Mouse (Mus musculus) urinary bladder, adult 2 months (tissue): ENCODE results near the gene Olfr433. TPM values are rescaled to one million over a fixed set of nuclear protein-coding genes. Genes with fewer than 3 reads are reported as not detected.

Experiments used
- polyA plus RNA-seq: library from polyadenylated mRNA; depleted of rRNA; stranded (reverse); fragments of >200 nt; gene quantifications from 2 replicates; pipeline ENCODE4 v1.2.3, GENCODE M21; 2012; rRNA removed

Olfr433 gene
- polyA plus RNA-seq, 1 experiment: 0.08 TPM

Other genes starting within 250 kb of the Olfr433 start
- gene Ifi211, start 127.7 kb upstream of the Olfr433 start, polyA plus RNA-seq: 6.8 and 6.9 TPM in 2 replicates
- 23.0 and 26.2 TPM in 2 replicates for gene Mndal, start 98.2 kb upstream of the Olfr433 start, polyA plus RNA-seq
- gene Ifi203, start 98.0 kb upstream of the Olfr433 start, polyA plus RNA-seq: 10.7 and 13.5 TPM in 2 replicates
- gene Ifi202b, start 58.0 kb upstream of the Olfr433 start, polyA plus RNA-seq: not detected in 2 replicates
- gene Ifi205, start 8.9 kb upstream of the Olfr433 start, polyA plus RNA-seq: 5.7 and 7.0 TPM in 2 replicates
- not detected in 2 replicates for gene Olfr432, start 8.5 kb downstream of the Olfr433 start, polyA plus RNA-seq
- not detected in 2 replicates for gene Olfr430, start 25.9 kb downstream of the Olfr433 start, polyA plus RNA-seq
- not detected in 2 replicates for gene Olfr429, start 43.6 kb downstream of the Olfr433 start, polyA plus RNA-seq
- not detected in 2 replicates for gene Olfr427, start 56.2 kb downstream of the Olfr433 start, polyA plus RNA-seq
- not detected in 2 replicates for gene Olfr231, start 80.5 kb downstream of the Olfr433 start, polyA plus RNA-seq
- not detected in 2 replicates for gene Olfr424, start 90.8 kb downstream of the Olfr433 start, polyA plus RNA-seq
- not detected in 2 replicates for gene Olfr420, start 114.9 kb downstream of the Olfr433 start, polyA plus RNA-seq
- gene Spta1, start 132.1 kb downstream of the Olfr433 start, polyA plus RNA-seq: 0.01 and 0.03 TPM in 2 replicates
- not detected in 2 replicates for gene Olfr419, start 211.4 kb downstream of the Olfr433 start, polyA plus RNA-seq